Mouse (Mus musculus) liver, postnatal 0 days (tissue): Measurements from ENCODE around the gene Dcxr. TPM values are rescaled to one million over a fixed set of nuclear protein-coding genes. Genes with fewer than 3 reads are reported as not detected.

Experiments
- ATAC-seq: fragments of 200-750 bp; cut with Nextera tagmentation; 2 replicates; pipeline ENCODE4 v1.8.0; 2017; ENCODE audit warnings: mild to moderate bottlenecking, moderate library complexity
- DNase-seq: peaks from one replicate; pipeline ENCODE4 v3.0.0-alpha.2; 2016
- H3K27ac ChIP-seq: fragments of 300-500 bp; sonication (generic); 2 replicates; pipeline ENCODE4 v1.5.1; 2014; ENCODE audit warnings: antibody characterized with exemption, moderate library complexity, mild to moderate bottlenecking, low read depth
- H3K27me3 ChIP-seq: fragments of 300-500 bp; sonication (generic); 2 replicates; pipeline ENCODE4 v1.6.1; 2014; ENCODE audit warnings: low read length, control low read depth, mixed read lengths; ENCODE audit not compliant: insufficient read depth
- H3K36me3 ChIP-seq: fragments of 300-500 bp; sonication (generic); replicated peaks from 2 replicates; pipeline ENCODE4 v1.6.1; 2014; ENCODE audit warnings: mild to moderate bottlenecking, control low read depth, low read length, moderate library complexity, mixed read lengths; ENCODE audit not compliant: insufficient read depth
- H3K4me1 ChIP-seq: fragments of 300-500 bp; sonication (generic); 2 replicates; pipeline ENCODE4 v1.6.1; 2014; ENCODE audit warnings: antibody characterized with exemption, mild to moderate bottlenecking, control low read depth; ENCODE audit not compliant: insufficient read depth
- H3K4me2 ChIP-seq: fragments of 300-500 bp; sonication (generic); 2 replicates; pipeline ENCODE4 v1.6.1; 2014; ENCODE audit warnings: low read depth, mild to moderate bottlenecking, low read length, moderate library complexity, mixed read lengths
- H3K4me3 ChIP-seq: fragments of 300-500 bp; sonication (generic); 2 replicates; pipeline ENCODE4 v1.5.1; 2014; ENCODE audit warnings: low read depth, low read length
- H3K9ac ChIP-seq: fragments of 300-500 bp; sonication (generic); replicated peaks from 2 replicates; pipeline ENCODE4 v1.6.1; 2014; ENCODE audit warnings: mild to moderate bottlenecking, moderate library complexity
- H3K9me3 ChIP-seq: fragments of 300-500 bp; sonication (generic); 2 replicates; pipeline ENCODE4 v1.6.1; 2016; ENCODE audit warnings: mild to moderate bottlenecking, control low read depth, low read length, mixed read lengths
- CTCF ChIP-seq: sonication (generic); IDR thresholded peaks from 2 replicates; pipeline ENCODE4 v1.5.1; 2016; ENCODE audit warnings: antibody characterized with exemption, low read depth
- EP300 ChIP-seq: IDR thresholded peaks from 2 replicates; pipeline ENCODE4 v1.6.1; 2016; ENCODE audit warnings: antibody characterized with exemption, low read depth, mild to moderate bottlenecking
- WGBS: fragments of 180-500 bp; shearing (Covaris S2); extraction: QIAGEN DNeasy Blood & Tissue Kit; methylation state at CpG from one replicate; pipeline ENCODE4 v1.1.7; 2014; ENCODE audit not compliant: insufficient replicate concordance; 5-methylcytosine and 5-hydroxymethylcytosine counted together
- polyA plus RNA-seq: library from polyadenylated mRNA; unstranded; fragments of >200 nt; fragmentation: Nextera tagmentation; extraction: Ambion mirVana; gene quantifications from 2 replicates; pipeline ENCODE4 v1.2.1, GENCODE M21; 2015

Dcxr gene
- polyA plus RNA-seq, 1 experiment from 2014 or later: 118 TPM

DNA sequence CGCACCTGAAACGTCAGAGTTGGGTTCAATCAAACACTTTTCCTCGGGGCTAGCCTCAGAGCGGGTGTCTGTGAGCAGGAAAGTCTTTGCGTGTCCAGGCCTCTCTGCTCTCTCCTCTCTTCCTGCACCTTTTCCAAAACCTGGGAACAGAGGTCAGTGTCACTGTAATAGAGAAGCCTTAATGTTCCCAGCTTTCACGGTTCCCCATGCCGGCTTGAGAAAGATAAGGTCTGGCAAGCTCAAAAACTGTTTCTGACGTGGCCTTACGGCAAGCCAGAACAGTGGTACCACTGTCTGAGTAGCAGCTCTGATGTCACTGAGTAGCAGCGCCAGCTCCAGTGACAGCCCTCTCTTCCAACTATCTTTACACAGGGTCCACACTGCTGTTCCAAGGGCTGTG is 12.5 kb downstream of the Dcxr start:
- Histone ChIP-seq H3K27ac (no peak overlapping the region), H3K4me3 (peak overlapping the region; percentile 67), H3K9me3 (no peaks in the 10 kb centered on the region), H3K9ac (peak overlapping the region; percentile 62), H3K36me3 (peaks cover 14% of the 10 kb centered on the region), H3K27me3 (no peaks in the 10 kb centered on the region), H3K4me1 (peaks cover 15% of the 10 kb centered on the region), H3K4me2 (peak overlapping the region; percentile 99)
- ATAC-seq (no peak), DNase-seq (no peak)
- no peak for TF ChIP-seq CTCF
- 38% methylated on average over 10 of the region's 10 CpGs for WGBS

DNA sequence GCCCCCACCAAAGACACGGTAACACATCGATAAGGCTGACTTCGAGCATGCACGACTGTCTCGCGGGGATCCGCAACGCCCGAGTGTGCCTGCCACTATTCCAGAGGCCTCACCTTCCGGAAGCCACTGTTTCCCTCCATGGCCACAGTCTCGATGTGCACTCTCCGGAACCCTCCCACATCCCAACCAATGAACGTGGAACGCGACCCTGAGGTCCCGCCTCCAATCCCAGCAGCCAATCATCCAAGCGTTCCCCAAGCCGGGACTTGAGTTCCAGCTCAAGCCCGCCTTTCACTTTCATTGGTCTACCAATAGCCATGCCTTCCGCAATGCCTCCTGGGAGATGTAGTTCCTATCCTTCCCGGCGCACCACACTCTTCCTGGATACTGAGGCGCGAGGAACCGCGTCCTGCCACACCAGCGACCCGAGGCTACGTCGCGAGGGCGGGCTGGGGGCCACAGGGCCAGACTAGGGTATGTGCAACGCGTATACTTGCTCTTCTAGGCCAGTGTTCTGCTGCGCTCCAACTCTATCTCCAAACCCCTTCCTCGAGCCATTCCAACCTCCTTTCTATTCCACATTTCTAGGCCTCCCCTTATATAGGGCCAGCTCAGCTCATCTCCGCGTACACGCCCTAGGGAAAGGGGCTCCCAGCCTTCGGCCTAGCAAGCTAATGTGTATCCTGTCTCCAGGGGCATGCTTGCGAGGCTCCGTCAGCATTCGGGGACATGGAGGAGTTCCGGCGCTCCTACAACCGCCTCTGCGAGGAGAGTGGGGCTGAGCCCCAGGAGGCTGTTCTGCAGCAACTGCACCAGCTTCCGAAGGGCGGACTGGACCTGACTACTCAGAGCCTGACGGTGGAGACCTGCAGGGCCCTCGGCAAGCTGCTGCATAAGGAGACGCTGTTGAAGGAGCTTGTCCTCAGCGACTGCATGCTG is 13.2 kb downstream of the Dcxr start, which contains the start of the genes Cenpx and Lrrc45:
TSS of gene Cenpx (minus strand) at position 159 of the 939 bp plus-strand sequence.
TSS of gene Lrrc45 (plus strand) at position 346 of the 939 bp plus-strand sequence.
- peaks cover 18% of the 10 kb centered on the region for H3K36me3 ChIP-seq
- H3K9me3 ChIP-seq: no peaks in the 10 kb centered on the region
- no peak for TF ChIP-seq EP300
- TF ChIP-seq CTCF: no peak
- H3K9ac ChIP-seq: peak within 1 kb of the TSS; percentile 70
- peaks cover 15% of the 10 kb centered on the region for H3K4me1 ChIP-seq
- peak within 1 kb of the TSS; percentile 84 for H3K27ac ChIP-seq
- H3K4me3 ChIP-seq: peak within 1 kb of the TSS; percentile 67
- peak; percentile 95 for ATAC-seq
- no peaks in the 10 kb centered on the region for H3K27me3 ChIP-seq
- 2% methylated on average over 52 of the region's 53 CpGs for WGBS
- H3K4me2 ChIP-seq: peak within 1 kb of the TSS; percentile 99
- peak; percentile 96 for DNase-seq

DNA sequence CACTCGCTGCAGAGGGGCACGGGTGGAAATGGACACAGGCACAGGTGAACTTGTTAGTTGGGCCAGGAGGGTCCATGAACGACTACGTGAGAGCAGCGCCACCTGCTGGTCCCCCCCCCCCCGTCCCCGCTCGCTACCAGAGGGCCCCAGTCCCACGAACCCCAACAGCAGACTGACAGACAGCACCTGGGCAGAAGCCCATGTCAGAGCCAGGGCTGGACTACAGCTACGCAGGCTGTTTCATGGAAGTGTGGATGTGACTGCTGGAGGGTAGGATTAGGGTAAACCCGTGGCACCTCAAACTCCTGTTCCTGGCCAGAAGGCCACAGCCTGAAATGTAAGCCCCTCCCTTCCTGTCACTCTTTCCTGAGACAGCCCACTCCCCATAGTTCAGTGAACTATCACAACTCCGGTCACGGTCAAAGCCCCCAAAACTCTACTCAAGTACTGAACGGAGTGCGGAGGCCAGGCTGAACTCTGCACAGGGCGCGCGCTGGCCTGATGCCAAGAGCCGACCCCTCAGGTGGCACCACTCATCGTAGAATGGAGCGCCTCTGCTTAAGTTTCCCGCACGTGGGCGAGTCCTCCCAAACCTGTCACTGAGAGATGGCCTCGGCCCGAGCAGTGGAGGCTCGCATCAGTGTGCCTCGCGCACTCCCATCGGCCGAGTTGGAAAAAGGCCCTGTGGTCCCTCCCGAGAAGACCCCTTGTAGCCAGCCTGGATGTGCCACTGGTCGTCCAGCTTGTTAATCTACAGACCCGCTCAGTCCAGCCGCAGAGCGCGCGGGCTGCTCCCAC is 14.1 kb downstream of the Dcxr start:
- Histone ChIP-seq H3K4me3 (peak overlapping the region; percentile 67), H3K4me2 (peak overlapping the region; percentile 99), H3K36me3 (peaks cover 10% of the 10 kb centered on the region), H3K9ac (peak overlapping the region; percentile 70), H3K4me1 (peaks cover 15% of the 10 kb centered on the region), H3K27ac (peak overlapping the region; percentile 84), H3K9me3 (no peaks in the 10 kb centered on the region), H3K27me3 (no peaks in the 10 kb centered on the region)
- WGBS: under 1% methylated on average over 38 of the region's 38 CpGs
- peak; percentile 24 for ATAC-seq
- DNase-seq: peak; percentile 86
- TF ChIP-seq CTCF (peak; percentile 82), EP300 (no peak)

DNA sequence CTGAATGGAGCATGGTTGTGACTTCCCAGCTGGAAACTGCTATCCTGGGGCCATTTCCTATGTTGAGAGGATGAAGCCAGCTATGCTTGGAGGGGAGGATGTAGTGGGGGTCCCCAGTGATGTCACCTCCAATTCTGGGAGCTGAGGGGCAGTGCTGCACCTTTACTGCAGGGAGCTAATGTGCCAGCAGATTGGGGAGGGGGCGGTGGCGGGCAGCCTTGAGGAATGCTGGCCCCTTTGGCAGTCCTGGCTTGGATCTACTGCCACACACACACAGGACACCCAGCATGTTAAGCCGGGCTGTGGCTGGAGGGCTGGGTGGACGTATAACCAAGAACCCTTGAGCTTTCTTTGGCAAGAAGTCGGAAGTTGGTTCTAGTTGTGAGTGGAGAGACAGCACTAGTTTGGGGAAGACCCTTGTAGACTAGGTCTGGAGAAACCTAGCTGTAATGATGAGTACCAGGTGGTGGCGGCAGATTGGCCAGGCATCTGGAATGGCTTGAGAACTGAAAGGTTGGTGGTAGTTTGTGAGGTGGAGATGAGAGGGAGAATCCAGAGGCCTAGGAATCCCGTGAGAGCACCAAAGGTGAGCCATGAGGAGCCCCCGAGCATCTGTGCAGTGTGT is 15.0 kb downstream of the Dcxr start:
- Histone ChIP-seq H3K9ac (peak overlapping the region; percentile 70; the same call in 1 of the 2 replicates), H3K4me1 (peaks cover 15% of the 10 kb centered on the region), H3K4me3 (no peak overlapping the region), H3K36me3 (peaks cover 9% of the 10 kb centered on the region; the same call in 1 of the 2 replicates), H3K4me2 (peak overlapping the region; percentile 99; the same call in 1 of the 2 replicates), H3K27ac (no peak overlapping the region), H3K27me3 (no peaks in the 10 kb centered on the region), H3K9me3 (no peaks in the 10 kb centered on the region)
- ATAC-seq (no peak), DNase-seq (no peak)
- 70% methylated on average over 8 of the region's 8 CpGs for WGBS
- TF ChIP-seq CTCF (no peak), EP300 (no peak)

DNA sequence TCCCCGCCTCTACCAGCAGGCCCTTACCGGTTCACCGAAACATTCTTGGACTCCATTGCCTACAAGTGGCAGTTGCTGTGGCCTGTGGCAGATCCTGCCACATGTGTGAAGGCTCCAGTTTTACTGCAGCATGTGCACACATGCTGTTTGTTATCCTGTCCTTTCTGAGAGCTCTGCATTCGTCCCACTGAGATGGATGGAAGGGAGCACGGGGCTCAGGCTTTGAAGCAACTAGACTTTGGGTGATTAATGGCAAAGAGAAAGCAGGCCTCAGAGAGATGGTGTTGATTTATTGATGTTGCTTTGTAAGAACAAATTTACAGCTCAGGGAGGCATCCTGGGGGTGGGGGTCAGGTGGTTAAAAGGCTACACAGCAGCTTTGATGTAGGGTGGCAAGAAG is 16.4 kb downstream of the Dcxr start:
- H3K4me1 ChIP-seq: peaks cover 15% of the 10 kb centered on the region
- no peak overlapping the region for H3K4me2 ChIP-seq
- H3K9ac ChIP-seq: no peak overlapping the region
- H3K36me3 ChIP-seq: peaks cover 9% of the 10 kb centered on the region; the same call in 1 of the 2 replicates
- no peak overlapping the region for H3K4me3 ChIP-seq
- H3K27ac ChIP-seq: no peak overlapping the region
- no peak for TF ChIP-seq CTCF
- TF ChIP-seq EP300: no peak
- no peaks in the 10 kb centered on the region for H3K27me3 ChIP-seq
- DNase-seq: no peak
- WGBS: 77% methylated on average over 5 of the region's 5 CpGs
- no peak for ATAC-seq
- H3K9me3 ChIP-seq: no peaks in the 10 kb centered on the region
